Mouse (Mus musculus): ENCODE measurements at regions not wholly inside any gene's neighbourhood (a gene's known extent, or its start where the extent isn't known, plus 50 kb on each side); places are given as distances from the start of the nearest gene placed in this dataset.
"Not testable (repeated sequence)": the region's sequence is repeated elsewhere in the genome, so short reads cannot be mapped to it uniquely, and the experiment has no call there.

DNA sequence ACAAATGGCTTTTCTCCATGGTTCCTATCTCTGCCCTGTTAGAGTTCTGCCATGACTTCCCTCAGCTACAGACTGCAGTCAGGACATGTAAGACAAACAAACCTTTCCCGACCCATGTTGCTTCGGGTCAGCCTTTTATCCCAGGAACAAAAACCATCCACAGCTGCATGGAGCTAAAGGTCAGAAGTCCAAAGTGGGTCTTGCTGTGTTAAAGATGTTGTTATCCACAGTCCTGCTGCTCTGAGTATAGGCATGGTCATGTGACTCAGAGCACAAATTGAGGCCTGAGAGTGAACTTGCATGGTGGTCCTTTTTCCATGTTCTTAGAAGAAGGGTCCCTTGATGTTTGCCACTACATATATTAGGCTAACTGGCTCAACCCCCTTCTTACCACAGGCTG, 296.5 kb upstream of the Cdh4 start:
- TF ChIP-seq POLR2A (IDR thresholded peaks at IDR 0.05; ENCODE audit: control insufficient read depth, low read depth, low read length) (no peak), CTCF (IDR thresholded peaks at IDR 0.05; ENCODE audit: control insufficient read depth, insufficient read depth, insufficient replicate concordance, low read depth, low read length) (no peak)

DNA sequence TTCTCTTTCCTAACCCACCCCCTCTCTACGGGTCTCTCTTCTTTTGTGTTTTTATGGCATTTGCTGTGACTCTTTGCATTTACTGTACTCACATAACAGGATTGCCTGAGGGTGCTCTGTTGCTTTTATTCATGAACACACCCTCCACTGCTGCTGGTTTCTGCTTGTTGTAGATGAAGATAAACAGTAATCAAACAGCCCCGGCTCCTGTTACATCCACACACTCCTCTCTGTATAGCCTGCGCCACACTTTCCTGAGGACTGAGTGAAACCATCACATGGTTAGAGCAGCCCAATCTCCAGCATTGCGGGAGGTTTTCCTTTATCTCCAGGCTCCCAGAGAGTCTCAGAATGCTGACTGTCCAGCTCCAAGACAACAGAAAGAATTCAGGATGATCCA, 296.0 kb upstream of the Cdh4 start:
- TF ChIP-seq POLR2A (IDR thresholded peaks at IDR 0.05; ENCODE audit: control insufficient read depth, low read depth, low read length) (no peak), CTCF (IDR thresholded peaks at IDR 0.05; ENCODE audit: control insufficient read depth, insufficient read depth, insufficient replicate concordance, low read depth, low read length) (no peak)
- Histone ChIP-seq H3K4me3 (ENCODE audit: control insufficient read depth, low read depth, low read length) (no peak overlapping the region), H3K36me3 (ENCODE audit: control insufficient read depth, insufficient read depth, low read length) (no peaks in the 10 kb centered on the region), H3K4me1 (ENCODE audit: control insufficient read depth, insufficient read depth, low read length) (no peaks in the 10 kb centered on the region), H3K27ac (ENCODE audit: control insufficient read depth, insufficient read depth, low read depth, low read length) (no peak overlapping the region), H3K27me3 (ENCODE audit: control insufficient read depth, insufficient read depth, low read length) (no peaks in the 10 kb centered on the region)

More for the DNA sequence above, 296.5 kb upstream of the Cdh4 start:
- Histone ChIP-seq H3K4me3 (ENCODE audit: control insufficient read depth, low read depth, low read length) (no peak overlapping the region), H3K27me3 (ENCODE audit: control insufficient read depth, insufficient read depth, low read length) (no peaks in the 10 kb centered on the region), H3K27ac (ENCODE audit: control insufficient read depth, insufficient read depth, low read depth, low read length) (no peak overlapping the region), H3K36me3 (ENCODE audit: control insufficient read depth, insufficient read depth, low read length) (no peaks in the 10 kb centered on the region), H3K4me1 (ENCODE audit: control insufficient read depth, insufficient read depth, low read length) (no peaks in the 10 kb centered on the region)

DNA sequence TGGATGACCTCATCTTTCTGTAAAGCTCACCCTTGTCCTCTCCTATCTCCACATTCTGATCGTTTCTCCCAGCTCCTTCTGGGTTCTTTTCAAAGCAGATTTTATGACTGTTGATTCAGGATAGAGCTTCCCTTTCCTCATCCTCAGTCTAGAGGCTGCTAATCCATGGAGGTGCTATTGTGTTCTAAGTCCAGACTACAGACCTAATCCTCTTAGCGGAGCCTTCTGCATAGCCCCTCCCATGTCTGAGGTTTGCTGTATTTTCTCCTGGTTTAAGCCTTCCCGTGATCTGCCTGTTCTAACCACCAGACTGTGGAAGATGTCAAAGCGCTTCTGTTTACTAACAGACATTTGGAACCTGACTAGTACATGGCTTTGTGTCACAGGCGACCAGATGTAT, 294.0 kb upstream of the Cdh4 start:
- H3K36me3 ChIP-seq (ENCODE audit: control insufficient read depth, insufficient read depth, low read length): no peaks in the 10 kb centered on the region
- no peaks in the 10 kb centered on the region for H3K4me1 ChIP-seq (ENCODE audit: control insufficient read depth, insufficient read depth, low read length)

DNA sequence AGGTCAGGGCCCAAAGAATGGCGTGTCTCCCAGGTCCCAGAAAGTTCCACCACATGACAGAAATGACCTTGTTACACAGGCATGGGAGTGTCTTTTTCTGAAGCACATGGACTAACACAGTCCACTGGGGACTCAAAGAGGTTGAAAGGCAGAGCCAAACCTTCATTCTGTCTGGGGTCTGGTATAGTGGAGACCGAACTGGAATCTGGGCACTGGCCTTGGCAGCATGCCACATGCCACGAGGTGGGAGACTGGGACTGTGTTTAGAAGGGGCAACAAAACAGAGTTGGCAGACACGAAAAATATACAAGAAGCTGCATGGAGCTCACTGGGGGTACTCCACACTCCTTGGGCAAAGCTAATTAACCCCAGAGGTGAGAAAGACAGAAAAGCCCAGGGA, 293.6 kb upstream of the Cdh4 start:
- H3K4me1 ChIP-seq (ENCODE audit: control insufficient read depth, insufficient read depth, low read length): no peaks in the 10 kb centered on the region
- TF ChIP-seq POLR2A (IDR thresholded peaks at IDR 0.05; ENCODE audit: control insufficient read depth, low read depth, low read length): no peak
- TF ChIP-seq CTCF (IDR thresholded peaks at IDR 0.05; ENCODE audit: control insufficient read depth, insufficient read depth, insufficient replicate concordance, low read depth, low read length): no peak
- no peak overlapping the region for H3K4me3 ChIP-seq (ENCODE audit: control insufficient read depth, low read depth, low read length)
- no peaks in the 10 kb centered on the region for H3K36me3 ChIP-seq (ENCODE audit: control insufficient read depth, insufficient read depth, low read length)
- no peaks in the 10 kb centered on the region for H3K27me3 ChIP-seq (ENCODE audit: control insufficient read depth, insufficient read depth, low read length)
- no peak overlapping the region for H3K27ac ChIP-seq (ENCODE audit: control insufficient read depth, insufficient read depth, low read depth, low read length)

More for the DNA sequence above, 294.0 kb upstream of the Cdh4 start:
- H3K4me3 ChIP-seq (ENCODE audit: control insufficient read depth, low read depth, low read length): no peak overlapping the region
- H3K27ac ChIP-seq (ENCODE audit: control insufficient read depth, insufficient read depth, low read depth, low read length): no peak overlapping the region
- no peaks in the 10 kb centered on the region for H3K27me3 ChIP-seq (ENCODE audit: control insufficient read depth, insufficient read depth, low read length)
- TF ChIP-seq CTCF (IDR thresholded peaks at IDR 0.05; ENCODE audit: control insufficient read depth, insufficient read depth, insufficient replicate concordance, low read depth, low read length): no peak
- no peak for TF ChIP-seq POLR2A (IDR thresholded peaks at IDR 0.05; ENCODE audit: control insufficient read depth, low read depth, low read length)

DNA sequence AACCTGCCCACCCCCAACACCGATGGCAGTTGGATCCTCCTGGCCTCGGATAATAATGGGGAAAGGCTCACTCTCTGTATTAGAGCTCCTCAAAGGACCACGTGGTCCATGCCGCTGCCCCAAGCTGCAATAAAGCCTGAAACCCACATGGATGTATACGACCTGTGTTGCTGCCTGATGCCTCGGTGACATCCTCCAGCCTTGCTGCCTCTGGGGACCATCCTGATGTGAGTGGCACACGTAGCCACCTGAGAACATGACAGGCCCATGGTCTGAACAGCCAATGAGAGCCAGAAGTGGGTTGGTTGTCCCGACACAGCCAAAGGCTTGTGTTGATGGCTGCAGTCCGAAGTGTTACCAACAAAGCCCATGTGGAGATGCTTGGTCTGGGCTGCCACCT, 283.4 kb upstream of the Cdh4 start:
- H3K4me3 ChIP-seq (ENCODE audit: control insufficient read depth, low read depth, low read length): no peak overlapping the region
- H3K27ac ChIP-seq (ENCODE audit: control insufficient read depth, insufficient read depth, low read depth, low read length): no peak overlapping the region
- no peaks in the 10 kb centered on the region for H3K36me3 ChIP-seq (ENCODE audit: control insufficient read depth, insufficient read depth, low read length)
- H3K27me3 ChIP-seq (ENCODE audit: control insufficient read depth, insufficient read depth, low read length): no peaks in the 10 kb centered on the region
- TF ChIP-seq POLR2A (IDR thresholded peaks at IDR 0.05; ENCODE audit: control insufficient read depth, low read depth, low read length): no peak
- no peak for TF ChIP-seq CTCF (IDR thresholded peaks at IDR 0.05; ENCODE audit: control insufficient read depth, insufficient read depth, insufficient replicate concordance, low read depth, low read length)
- no peaks in the 10 kb centered on the region for H3K4me1 ChIP-seq (ENCODE audit: control insufficient read depth, insufficient read depth, low read length)

DNA sequence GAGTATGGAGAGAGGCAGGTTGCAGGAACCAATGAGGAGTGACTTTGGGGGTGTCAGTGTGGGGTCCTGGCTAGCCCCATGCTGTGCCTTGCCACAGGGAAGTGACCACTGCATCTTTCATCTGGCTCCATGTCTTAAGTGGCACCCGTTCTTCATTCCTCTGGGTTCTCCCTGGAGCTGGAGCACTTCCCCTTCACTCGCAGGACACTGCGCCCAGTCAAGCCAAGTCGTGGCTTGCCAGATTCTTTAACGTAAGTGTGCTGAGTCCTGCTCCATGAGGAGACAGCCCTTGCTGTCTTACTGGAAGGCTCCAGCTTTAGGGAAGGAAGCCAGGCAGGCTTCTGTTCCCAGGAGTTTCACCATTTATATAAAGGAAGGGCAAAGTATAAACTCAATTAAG, 279.1 kb upstream of the Cdh4 start:
- H3K27me3 ChIP-seq (ENCODE audit: control insufficient read depth, insufficient read depth, low read length): no peaks in the 10 kb centered on the region
- H3K4me3 ChIP-seq (ENCODE audit: control insufficient read depth, low read depth, low read length): no peak overlapping the region
- H3K36me3 ChIP-seq (ENCODE audit: control insufficient read depth, insufficient read depth, low read length): no peaks in the 10 kb centered on the region
- no peak overlapping the region for H3K27ac ChIP-seq (ENCODE audit: control insufficient read depth, insufficient read depth, low read depth, low read length)
- H3K4me1 ChIP-seq (ENCODE audit: control insufficient read depth, insufficient read depth, low read length): no peaks in the 10 kb centered on the region
- TF ChIP-seq CTCF (IDR thresholded peaks at IDR 0.05; ENCODE audit: control insufficient read depth, insufficient read depth, insufficient replicate concordance, low read depth, low read length) (no peak), POLR2A (IDR thresholded peaks at IDR 0.05; ENCODE audit: control insufficient read depth, low read depth, low read length) (no peak)

DNA sequence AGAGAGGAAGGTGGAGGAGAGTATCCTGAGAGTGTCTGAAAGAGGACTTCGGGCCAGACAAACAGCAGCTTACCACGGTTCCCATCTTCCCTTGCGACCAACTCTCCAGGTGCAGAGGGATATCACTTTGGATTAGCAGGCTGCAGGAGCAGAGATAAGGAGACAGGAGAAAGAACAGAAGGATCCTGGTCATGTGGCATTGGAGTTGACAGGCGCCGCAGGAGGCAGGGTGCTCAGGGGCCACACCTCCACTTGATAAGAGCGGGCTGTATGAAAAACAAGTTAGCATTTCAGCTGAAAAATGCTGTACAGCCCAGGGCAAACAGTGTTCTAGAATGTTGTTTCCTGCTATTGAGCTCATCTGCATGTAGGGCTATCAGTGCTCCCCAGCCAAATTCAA, 272.1 kb upstream of the Cdh4 start:
- H3K4me3 ChIP-seq (ENCODE audit: control insufficient read depth, low read depth, low read length): no peak overlapping the region
- no peaks in the 10 kb centered on the region for H3K27me3 ChIP-seq (ENCODE audit: control insufficient read depth, insufficient read depth, low read length)
- no peak overlapping the region for H3K27ac ChIP-seq (ENCODE audit: control insufficient read depth, insufficient read depth, low read depth, low read length)
- TF ChIP-seq POLR2A (IDR thresholded peaks at IDR 0.05; ENCODE audit: control insufficient read depth, low read depth, low read length) (no peak), CTCF (IDR thresholded peaks at IDR 0.05; ENCODE audit: control insufficient read depth, insufficient read depth, insufficient replicate concordance, low read depth, low read length) (no peak)
- no peaks in the 10 kb centered on the region for H3K36me3 ChIP-seq (ENCODE audit: control insufficient read depth, insufficient read depth, low read length)
- H3K4me1 ChIP-seq (ENCODE audit: control insufficient read depth, insufficient read depth, low read length): no peaks in the 10 kb centered on the region

DNA sequence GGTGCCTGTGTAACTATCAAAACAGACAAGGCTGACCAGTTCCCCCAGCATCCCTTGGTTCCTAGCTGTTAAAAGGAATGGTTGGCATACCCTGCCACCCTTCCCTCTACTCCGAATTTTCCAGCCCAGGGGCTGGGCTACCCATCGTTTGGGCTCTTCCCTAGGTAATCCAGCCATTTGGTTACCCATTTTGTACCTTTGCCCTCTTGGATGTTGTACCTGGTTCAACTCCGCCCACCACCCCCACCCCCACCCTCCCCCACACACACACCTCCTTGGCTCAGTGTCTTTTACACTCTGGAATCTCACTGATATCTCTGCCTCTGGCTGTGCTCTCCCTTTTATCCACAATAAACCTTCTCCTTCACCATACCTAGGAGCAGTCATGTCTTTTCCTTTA, 271.6 kb upstream of the Cdh4 start:
- Histone ChIP-seq H3K36me3 (ENCODE audit: control insufficient read depth, insufficient read depth, low read length) (no peaks in the 10 kb centered on the region), H3K27me3 (ENCODE audit: control insufficient read depth, insufficient read depth, low read length) (no peaks in the 10 kb centered on the region), H3K4me3 (ENCODE audit: control insufficient read depth, low read depth, low read length) (no peak overlapping the region), H3K27ac (ENCODE audit: control insufficient read depth, insufficient read depth, low read depth, low read length) (no peak overlapping the region), H3K4me1 (ENCODE audit: control insufficient read depth, insufficient read depth, low read length) (no peaks in the 10 kb centered on the region)
- no peak for TF ChIP-seq CTCF (IDR thresholded peaks at IDR 0.05; ENCODE audit: control insufficient read depth, insufficient read depth, insufficient replicate concordance, low read depth, low read length)
- TF ChIP-seq POLR2A (IDR thresholded peaks at IDR 0.05; ENCODE audit: control insufficient read depth, low read depth, low read length): no peak

DNA sequence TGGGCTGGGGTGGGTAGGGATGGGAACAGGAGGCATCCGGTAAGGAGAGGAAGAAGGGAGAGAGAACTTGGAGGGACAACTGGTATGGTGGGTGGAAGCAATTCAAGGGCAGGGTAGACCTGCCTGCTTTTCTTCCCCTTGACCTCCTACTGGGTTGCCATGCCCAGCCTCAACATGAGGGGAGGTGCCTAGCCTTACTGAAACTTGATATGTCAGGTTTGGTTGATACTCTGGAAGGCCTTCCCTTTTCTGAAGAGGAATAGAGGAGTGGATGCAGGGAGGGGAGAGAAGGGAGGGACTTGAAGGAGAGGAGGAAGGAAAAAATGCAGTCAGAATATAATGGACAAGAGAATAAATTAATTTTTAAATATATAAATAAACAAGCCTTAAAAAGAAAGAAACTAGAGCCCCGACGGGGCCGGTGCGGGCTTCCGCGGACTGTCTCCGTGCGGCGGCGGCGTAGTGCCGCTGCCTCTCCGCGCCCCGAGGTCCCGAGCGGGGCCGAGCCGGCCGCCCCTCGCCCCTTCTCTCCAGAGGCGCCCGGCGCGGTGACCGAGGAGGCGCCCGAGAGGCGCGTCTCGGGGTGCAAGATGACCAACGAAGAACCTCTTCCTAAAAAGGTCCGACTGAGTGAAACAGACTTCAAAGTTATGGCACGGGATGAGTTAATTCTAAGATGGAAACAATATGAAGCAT, 265.2 kb upstream of the Cdh4 start:
- H3K4me1 ChIP-seq (ENCODE audit: control insufficient read depth, insufficient read depth, low read length); H3K27me3 ChIP-seq (ENCODE audit: control insufficient read depth, insufficient read depth, low read length); H3K36me3 ChIP-seq (ENCODE audit: control insufficient read depth, insufficient read depth, low read length); H3K27ac ChIP-seq (ENCODE audit: control insufficient read depth, insufficient read depth, low read depth, low read length); H3K4me3 ChIP-seq (ENCODE audit: control insufficient read depth, low read depth, low read length): not testable (repeated sequence)
